Mouse (Mus musculus) embryonic fibroblast, embryonic 13.5 days (primary cell): Measurements from ENCODE around the gene Sec24a.

Experiments
- CTCF ChIP-seq: IDR thresholded peaks from 2 replicates; pipeline ENCODE4 v1.5.1; 2011; ENCODE audit warnings: mild to moderate bottlenecking, control low read depth, low read length, moderate library complexity, borderline replicate concordance; ENCODE audit not compliant: insufficient read depth
- POLR2A ChIP-seq: IDR thresholded peaks from 2 replicates; pipeline ENCODE4 v1.6.1; 2011; ENCODE audit warnings: low read depth, mild to moderate bottlenecking, control low read depth, low read length, moderate library complexity

DNA sequence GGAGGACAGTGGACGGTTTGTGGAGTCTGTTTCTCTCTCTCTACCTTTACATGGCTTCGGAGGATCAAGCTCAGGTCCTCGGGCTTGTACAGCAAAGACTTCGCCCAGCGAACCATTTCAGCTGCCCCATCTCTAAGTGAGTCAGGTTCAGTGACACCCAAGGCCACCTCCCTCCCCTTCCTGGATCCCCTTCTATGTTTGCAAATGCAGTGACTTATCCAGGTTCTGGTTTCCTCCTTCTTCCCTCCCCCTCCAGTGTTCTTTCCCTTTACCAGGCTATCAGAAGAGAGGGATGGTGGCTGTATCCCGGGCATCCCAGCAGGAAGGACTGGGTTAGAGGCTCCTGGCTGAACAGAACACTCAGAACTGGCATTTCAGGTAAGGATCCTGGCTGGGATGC is 109.7 kb downstream of the Sec24a start:
- TF ChIP-seq POLR2A (no peak), CTCF (no peak)
